Mouse (Mus musculus): Measurements from ENCODE around the gene Gast.

Gene Gast

DNA sequence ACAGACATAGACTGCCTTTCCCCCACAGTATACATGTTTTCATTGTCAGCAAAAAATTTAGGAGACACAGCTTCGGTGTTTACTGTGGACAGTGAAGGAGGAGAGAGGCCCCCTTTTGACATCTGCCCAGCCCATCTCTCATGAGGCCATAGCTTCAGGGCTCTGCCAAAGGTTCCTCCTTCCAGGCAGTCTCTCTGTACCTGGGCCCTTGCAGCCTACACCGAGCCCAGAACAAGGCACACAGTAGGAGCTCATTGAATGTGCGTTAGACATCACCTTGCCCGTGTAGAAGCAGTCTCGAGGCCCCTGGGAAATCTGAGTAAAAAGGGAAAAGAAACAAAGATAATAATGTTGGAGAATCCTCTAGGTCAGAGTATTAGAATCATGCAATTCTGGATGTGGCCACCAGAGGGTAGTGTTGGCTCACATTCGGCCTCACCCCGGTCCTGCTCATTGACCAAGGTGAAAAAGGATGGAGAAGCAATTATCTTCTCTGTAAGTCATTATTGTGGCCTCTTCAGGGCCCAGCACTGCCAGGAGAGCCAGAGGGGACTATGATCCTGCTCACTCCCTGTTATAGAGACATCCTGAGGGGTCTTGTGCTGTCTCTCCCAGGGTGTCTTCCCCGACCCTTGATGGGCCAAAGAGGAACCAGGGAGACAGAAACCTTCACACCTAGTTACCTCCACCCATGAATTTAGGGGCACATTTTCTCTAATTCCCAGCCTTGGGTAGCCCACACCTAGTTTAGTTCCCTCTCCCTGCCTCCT, 28.2 kb downstream of the Gast start:
- peak; percentile 67 for DNase-seq (ENCODE audit: low read depth)

DNA sequence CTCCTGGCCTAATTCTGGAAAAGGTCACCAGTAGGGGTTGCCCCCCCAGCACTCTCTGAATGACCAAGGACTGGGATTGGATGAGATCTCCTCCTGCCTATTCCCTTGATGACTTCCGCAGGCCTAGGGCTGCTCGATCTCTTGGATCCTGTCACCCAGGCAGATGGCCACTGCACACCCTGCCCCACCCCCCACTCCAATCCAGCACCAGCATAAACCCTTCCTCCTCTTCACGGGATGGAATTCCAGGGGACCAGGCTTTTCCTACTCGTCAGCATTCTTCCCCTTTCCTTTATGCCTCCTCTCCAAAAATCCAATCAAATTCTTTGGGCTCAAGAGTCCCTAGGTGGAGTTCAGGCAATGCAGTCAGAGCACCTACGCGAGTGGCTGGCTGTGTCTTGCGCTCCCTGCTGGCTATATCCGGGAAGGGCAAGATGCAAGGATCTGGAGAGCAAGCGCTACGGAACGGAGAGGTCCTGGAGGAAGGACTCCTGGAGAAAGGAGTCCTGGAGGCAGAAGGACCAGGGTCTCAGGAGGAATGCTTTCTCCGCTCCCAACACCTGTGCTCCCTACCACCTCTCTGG, 28.9 kb downstream of the Gast start:
- DNase-seq (ENCODE audit: low read depth), result peak; percentile 43

DNA sequence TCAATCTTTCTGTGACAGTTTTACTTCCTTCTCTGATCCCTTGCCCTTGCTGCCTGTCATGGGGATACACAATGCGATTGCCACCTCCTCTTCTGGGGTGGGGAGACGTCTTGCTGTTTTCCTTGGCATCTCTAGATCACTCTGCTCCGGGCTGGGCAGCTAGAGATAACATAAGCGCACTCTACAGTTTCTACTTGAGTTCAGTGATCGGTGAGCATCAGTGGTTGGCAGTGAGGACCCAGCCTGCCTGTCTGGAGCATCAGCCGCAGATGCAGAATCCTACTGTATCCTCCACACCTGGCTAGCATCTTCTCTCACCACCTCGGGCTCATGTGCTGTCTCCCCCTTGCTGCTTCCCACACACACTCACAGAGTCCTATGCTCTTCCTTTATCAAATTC, 34.9 kb downstream of the Gast start:
- DNase-seq (ENCODE audit: low read depth), result no peak

DNA sequence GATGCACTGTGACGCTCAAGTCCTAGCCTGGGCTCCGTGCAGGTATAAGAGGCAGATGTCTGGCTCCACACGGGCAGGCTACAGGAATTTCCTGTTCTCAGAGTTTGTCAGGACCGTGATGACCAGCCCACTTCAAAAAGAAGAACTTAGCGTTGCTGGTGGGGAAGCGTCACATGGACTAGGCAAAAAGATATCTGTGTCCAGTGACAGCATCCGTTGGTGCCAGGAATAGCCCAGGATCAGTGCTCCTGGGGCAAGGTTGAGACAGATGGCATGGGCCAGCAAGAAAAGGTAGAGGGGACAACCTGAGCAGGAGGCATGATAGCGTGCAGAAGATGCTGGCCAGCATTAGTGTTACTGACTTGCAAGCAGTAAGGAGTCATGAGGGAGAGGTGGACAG, 35.6 kb downstream of the Gast start:
- no peak for DNase-seq (ENCODE audit: low read depth)

DNA sequence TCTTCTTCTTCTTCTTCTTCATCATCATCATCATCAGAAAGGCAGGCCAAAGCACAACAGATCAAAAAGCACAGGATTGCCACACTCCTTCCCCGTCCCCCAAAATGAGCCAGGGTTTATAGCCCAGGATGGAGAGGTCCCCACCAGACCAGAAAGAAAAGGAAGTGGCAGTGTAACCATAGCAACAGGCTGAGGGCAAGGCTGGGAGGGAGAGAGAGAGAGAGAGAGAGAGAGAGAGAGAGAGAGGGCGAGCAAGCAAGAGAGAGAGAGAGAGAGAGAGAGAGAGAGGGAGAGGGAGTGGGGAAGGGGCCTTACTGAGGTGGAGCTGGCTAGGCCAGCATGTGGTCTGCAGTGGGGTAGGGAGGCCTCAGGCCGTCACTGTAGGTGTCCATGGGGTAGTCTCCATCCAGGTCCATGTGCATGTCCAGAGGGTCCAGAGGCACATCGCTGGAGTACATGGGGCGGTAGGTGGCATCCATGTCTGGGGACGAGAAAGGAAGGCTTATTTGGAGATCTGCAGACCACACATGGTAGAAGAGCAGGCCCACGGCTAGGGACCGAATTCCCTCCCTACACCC, 37.9 kb downstream of the Gast start:
- DNase-seq (ENCODE audit: low read depth), result peak; percentile 36

DNA sequence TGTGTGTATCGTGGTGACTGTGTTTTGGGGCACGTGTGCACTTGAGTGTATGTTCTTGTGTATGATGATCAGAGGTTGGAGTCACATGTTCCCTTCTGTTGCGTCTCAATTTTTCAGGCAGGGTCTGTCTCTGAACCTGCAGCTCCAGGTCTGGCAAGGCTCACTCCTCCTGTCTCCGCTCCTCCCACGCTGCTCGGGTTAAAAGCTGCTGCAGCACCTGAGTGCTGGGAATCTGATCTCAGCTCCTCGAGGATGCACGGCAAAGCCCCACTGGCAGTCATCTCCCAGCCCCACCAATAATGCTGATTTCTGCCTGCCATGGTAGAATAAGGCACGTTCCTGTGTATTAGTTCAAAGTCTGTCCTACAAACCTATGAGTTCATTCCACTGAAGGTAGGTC, 40.9 kb downstream of the Gast start:
- no peak for DNase-seq (ENCODE audit: low read depth)

DNA sequence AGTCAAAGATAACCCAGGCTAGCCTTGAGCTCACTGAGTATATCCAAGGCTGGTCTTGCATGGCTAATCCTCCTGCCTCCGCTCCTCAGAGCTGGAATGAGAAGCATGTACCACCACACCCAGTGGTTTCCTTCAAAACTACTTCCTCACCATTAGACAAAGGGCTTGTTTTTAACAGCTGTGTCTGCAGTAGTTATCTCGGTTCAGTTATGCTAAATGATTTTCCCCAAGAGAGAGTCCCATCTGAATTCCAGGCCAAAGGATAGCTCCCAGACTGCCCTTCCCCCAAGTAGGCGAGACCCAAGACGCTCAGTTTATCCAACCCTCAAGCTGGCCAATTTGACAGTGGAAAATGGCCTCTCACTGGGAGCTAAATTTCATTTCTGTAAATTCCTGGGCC, 41.8 kb downstream of the Gast start:
- DNase-seq (ENCODE audit: low read depth), result no peak

DNA sequence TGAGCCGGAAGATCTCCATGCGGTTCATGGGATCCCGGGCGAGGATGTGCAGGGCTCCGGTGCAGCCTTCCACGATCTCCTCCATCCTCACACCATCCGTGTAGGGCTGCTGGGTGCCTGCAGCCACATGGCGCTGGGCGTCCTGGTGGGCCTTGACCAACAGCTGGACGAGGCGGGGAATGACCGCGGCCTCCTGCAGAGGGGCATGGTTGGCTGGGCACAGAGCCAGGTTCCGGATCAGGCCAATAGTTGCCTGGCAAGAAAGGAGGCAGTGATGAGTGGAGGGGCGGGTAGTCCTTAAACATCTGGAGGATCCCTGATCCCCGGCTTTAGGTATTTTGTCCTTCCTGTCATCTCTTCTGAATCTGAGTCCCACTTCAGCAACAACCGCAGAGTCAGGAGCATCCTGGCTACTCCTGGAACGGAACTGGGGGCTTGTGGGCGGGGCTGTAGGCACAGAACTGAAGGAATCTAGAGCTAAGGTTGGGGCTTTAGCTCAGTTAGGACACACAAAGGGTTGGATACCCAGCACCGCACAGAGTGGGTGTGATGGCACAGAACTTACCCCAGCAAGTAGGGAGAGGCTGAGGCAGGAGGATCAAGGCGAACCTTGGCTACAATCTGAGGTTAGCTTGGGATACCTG, 42.7 kb downstream of the Gast start:
- DNase-seq (ENCODE audit: low read depth), result no peak

DNA sequence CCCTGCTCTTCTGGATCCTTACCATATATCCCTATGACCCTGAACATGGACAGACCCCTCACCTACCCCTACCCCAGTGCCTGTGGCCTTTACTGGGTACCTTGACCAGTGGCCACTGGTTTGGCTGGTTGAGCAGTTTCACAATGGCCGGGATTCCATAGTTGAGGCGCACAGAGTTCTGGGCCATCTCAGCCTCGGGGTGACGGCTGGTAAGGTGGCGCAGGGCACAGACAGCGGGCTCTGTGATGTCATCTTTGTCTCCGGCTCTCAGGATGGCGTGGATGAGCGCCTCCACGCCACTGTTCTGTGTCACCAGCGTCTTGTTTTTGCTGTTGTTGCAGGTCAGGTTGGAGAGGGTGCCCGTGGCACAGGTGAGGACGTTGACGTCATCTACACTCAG, 43.8 kb downstream of the Gast start:
- no peak for DNase-seq (ENCODE audit: low read depth)

DNA sequence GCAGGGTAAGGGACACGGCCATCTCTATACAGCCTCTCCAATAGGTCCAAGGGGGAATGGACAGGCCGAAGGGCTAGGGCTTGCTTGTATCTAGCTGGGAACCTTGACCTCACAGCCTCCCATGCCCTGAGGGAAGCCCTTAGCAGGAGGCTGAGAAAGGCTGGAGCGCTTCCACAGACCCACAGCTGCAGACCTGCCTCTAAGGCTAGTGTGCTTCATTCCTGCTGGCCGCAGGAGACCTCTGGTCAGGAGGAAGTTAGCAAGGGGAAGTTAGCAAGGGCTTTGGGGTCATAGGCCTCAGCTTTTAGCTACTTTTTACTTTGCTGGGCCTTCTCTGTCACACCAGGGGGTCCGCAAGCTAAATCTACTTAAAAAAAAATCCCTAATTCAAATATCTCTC, 44.2 kb downstream of the Gast start:
- DNase-seq (ENCODE audit: low read depth), result no peak

DNA sequence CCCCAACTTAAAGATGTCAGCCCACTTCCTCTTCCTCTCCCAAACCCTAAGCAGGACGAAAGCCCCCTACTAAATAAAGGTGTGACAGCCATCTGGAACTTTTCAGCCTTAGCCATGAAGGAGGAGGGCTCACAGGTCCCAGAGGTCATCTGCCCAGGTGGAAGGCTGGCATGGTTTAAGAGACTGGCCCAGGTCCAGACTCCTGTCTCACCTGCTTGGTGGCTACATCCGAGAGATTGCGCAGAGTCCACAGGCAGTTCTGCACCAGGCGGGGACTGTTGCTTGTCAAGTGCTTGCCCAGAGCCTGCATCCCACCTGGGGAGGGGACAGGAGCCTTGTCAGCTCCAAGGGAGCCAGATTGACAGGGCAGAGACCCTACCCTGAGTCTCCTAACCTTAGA, 45.1 kb downstream of the Gast start:
- no peak for DNase-seq (ENCODE audit: low read depth)

DNA sequence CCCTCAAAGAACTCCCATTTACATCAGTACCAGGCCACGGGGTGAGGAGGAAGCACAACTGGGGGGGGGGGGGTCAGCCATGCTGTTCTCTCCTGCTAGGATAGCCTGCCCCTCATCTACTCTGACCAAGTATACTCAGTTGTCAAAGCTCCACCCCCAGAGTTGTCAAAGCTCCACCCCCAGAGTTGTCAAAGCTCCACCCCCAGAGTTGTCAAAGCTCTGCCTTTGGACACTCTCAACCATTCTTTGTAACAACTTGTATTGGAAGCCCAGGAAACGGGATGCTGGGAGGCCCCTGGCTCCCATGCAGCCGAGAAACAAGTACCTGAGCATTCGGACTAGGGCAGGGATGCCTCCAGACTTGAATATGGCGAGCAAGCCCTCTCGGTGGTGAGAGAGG, 48.5 kb downstream of the Gast start:
- no peak for DNase-seq (ENCODE audit: low read depth)

DNA sequence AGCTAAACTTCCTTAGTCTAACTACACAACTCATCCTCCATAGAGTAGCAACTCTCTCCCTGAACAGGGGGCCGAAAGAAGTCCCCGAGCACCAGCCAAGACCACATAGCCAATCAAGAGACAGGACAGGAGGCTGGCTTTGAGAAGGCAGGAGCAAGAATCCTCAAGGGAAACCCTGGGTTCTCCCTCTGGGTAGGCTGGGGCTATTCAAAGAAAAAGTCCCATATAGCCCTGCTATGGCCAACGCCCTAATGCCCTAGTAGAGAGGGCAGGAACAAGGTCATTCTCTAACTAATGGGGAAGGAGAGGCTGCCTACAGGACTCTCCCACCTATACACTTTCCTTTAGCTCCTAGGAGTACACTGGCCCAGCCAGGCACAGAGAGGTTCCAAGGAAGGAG, 50.8 kb downstream of the Gast start:
- no peak for DNase-seq (ENCODE audit: low read depth)

DNA sequence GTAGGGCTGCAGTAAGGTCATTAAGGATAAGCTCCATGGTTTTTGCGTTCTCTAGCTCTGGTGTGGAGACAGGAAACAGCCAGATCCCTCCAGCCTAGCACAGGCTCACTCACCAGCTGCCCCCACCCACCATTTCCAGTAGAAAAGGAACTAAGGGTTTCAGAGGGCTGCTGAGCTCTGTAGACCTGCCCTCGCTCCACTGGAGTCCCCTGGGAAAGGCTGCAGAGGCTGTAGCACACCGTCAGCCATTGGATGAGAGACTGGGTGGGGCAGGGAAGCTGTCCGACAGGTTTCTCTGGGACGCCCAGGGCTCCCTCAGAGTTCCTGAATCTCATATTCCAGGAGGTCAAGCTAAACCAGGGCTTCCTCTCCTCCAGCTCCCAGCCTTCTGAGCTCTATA, 52.4 kb downstream of the Gast start:
- DNase-seq (ENCODE audit: low read depth), result no peak

Measured in 416B (cell line).